Mouse (Mus musculus): ENCODE results near the gene Spata7.
"Not testable (repeated sequence)": the region's sequence is repeated elsewhere in the genome, so short reads cannot be mapped to it uniquely, and the experiment has no call there.

GRCm38 (mm10) chr12:98620922-98621321 lies 7.0 kb upstream of the Spata7 start:
- TF ChIP-seq POLR2A (IDR thresholded peaks at IDR 0.05; ENCODE audit: low read depth, low read length); CTCF (IDR thresholded peaks at IDR 0.05; ENCODE audit: borderline replicate concordance, insufficient read depth, low read length): not testable (repeated sequence)
